Mouse (Mus musculus) frontal cortex, adult (tissue): ENCODE results near the gene Herc4.

Source experiments
- ATAC-seq: cut with Nextera tagmentation; 2 replicates; pipeline ENCODE4 v1.9.2; 2017; ENCODE audit warnings: mild to moderate bottlenecking, moderate library complexity, mixed read lengths; ENCODE audit not compliant: low TSS enrichment

Gene Herc4

GRCm38 (mm10) chr10:63243493-63244054 is at the start of gene Herc4:
Gene Herc4, plus strand, starts transcription at chr10:63243810.
- peak; percentile 97 for ATAC-seq

GRCm38 (mm10) chr10:63199008-63199407 is 44.6 kb upstream of the Herc4 start:
- ATAC-seq = no peak

GRCm38 (mm10) chr10:63201534-63201933 is 42.1 kb upstream of the Herc4 start:
- no peak for ATAC-seq

GRCm38 (mm10) chr10:63203002-63203401 is 40.6 kb upstream of the Herc4 start:
- peak; percentile 62 for ATAC-seq

GRCm38 (mm10) chr10:63203728-63204127 is 39.9 kb upstream of the Herc4 start, which contains the start of gene Mypn:
Gene Mypn, minus strand, starts transcription at chr10:63203952.
- ATAC-seq = no peak

GRCm38 (mm10) chr10:63208871-63209270 is 34.7 kb upstream of the Herc4 start:
- no peak for ATAC-seq

GRCm38 (mm10) chr10:63221081-63221783 is 22.4 kb upstream of the Herc4 start:
- no peak for ATAC-seq

- peak; percentile 50; the same call in 1 of the 2 replicates for ATAC-seq
Observed at GRCm38 (mm10) chr10:63224341-63224740, 19.3 kb upstream of the Herc4 start.

GRCm38 (mm10) chr10:63230266-63230665 is 13.3 kb upstream of the Herc4 start:
- ATAC-seq = peak; percentile 70

- peak; percentile 75 for ATAC-seq
Observed at GRCm38 (mm10) chr10:63230854-63231253, 12.8 kb upstream of the Herc4 start.

GRCm38 (mm10) chr10:63231630-63232029 is 12.0 kb upstream of the Herc4 start:
- ATAC-seq = no peak

GRCm38 (mm10) chr10:63234133-63234532 is 9.5 kb upstream of the Herc4 start:
- peak; percentile 51; the same call in 1 of the 2 replicates for ATAC-seq

- ATAC-seq = no peak
Observed at GRCm38 (mm10) chr10:63235889-63236288, 7.7 kb upstream of the Herc4 start.

GRCm38 (mm10) chr10:63236663-63237062 is 6.9 kb upstream of the Herc4 start:
- no peak for ATAC-seq

GRCm38 (mm10) chr10:63237206-63237605 is 6.4 kb upstream of the Herc4 start:
- ATAC-seq = no peak

GRCm38 (mm10) chr10:63238090-63238489 is 5.5 kb upstream of the Herc4 start:
- ATAC-seq = no peak

- no peak for ATAC-seq
Observed at GRCm38 (mm10) chr10:63239848-63240247, 3.8 kb upstream of the Herc4 start.

GRCm38 (mm10) chr10:63240868-63241271 is 2.7 kb upstream of the Herc4 start:
- no peak for ATAC-seq

GRCm38 (mm10) chr10:63242798-63243435 is 693 bp upstream of the Herc4 start:
- ATAC-seq = peak; percentile 17; the same call in 1 of the 2 replicates

GRCm38 (mm10) chr10:63244055-63244671 is 553 bp downstream of the Herc4 start:
- peak; percentile 43 for ATAC-seq

- no peak for ATAC-seq
Observed at GRCm38 (mm10) chr10:63244746-63245145, 1.1 kb downstream of the Herc4 start.

- no peak for ATAC-seq
Observed at GRCm38 (mm10) chr10:63245846-63246245, 2.2 kb downstream of the Herc4 start.
